Mouse (Mus musculus) embryo, embryonic 10.5 days (tissue): ENCODE data around the gene Shc3.

ENCODE experiments used
- DNase-seq: peaks from one replicate; pipeline ENCODE4 v3.0.0-alpha.2; 2015; ENCODE audit warnings: low spot score

Shc3 gene

DNA sequence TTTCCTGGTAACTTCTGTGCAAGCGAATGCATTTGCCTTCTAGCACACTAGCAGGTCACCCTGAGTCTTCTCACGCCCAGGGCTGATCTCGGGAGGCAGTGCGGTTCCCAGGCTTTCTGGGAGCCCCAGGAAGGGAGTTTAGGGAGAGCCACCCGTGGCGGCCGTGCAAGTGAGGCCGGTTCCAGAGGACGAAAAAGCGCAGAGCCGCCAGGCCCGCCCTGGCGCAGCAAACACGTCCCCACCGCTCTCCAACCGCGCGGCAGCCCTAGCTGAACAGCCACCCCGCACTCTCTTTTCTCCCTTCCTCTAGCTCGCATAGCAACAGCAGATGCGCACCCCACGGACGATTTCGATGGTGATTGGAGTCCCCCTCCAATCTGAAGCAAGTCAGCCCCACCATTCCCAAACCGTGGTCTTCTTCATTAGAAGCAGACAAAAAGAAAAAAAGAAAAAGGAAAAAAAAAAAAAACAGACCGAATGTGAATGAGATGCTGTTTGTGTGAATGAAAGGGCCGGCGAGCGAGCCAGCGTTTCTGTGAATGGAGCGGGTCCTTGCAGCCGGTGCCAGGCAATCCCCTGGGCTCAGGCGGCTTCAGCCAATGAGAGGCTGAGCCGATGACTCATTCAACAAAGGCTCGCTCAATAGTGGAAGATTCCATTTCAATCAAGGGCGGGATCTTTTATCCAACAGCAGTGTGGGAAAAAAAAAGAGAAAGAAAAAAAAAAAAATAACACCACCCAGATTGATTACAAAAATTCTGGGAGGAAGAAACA is at the start of gene Shc3:
Gene Shc3 (minus strand): TSS at position 509 of the 774 bp plus-strand sequence.
- peak; percentile 94 for DNase-seq

GRCm38 (mm10) chr13:51618602-51619001 is 49.4 kb upstream of the Shc3 start:
- DNase-seq: no peak

- peak; percentile 92 for DNase-seq
Observed at GRCm38 (mm10) chr13:51617861-51618260, 48.6 kb upstream of the Shc3 start.

DNA sequence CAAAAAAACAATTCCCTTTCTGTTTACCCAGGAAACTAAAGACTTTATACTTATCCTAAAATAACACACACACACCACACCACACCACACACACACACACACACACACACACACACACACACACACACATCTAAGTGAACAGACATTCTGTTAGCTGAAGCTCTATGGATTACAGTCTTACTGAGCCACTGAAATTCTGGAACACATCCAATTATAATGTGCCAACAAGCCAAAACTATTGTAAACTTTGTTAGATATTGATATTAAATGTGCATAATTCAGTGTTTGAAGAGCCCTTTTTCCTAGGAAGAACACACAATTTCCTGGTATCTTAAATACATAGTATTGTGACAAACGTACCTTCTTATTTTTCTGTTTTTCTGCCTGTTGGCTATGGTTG is 48.1 kb upstream of the Shc3 start:
- no peak for DNase-seq

DNA sequence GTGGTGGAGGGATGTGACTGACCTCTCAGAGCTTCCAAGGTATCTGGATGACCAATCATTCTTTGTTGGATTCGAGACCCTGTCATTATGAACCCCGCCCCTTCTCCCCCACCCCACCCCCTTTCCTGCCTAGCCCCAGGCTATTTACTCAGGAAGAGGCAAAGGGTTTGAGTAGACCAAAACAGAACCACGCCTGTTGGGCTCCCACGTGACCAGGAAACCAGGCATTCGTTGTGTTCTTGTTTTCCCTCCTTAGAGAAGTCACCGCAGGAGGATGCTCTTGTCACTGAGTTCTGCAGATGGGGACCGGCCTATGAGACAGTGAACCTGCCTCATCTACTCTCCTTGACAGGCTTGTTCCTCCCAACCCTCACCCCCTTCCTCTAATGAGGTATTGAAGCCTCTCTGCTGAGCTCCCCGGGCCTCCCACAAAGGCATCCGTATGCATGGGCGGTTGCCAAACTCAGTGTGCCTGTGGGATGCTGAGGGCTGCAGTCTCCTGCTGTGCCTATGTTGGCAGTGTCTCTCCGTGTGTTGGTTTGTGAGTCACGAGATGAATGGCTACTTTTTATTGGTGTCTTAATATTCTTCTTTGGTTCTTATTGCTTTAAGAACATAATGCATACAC is 47.3 kb upstream of the Shc3 start:
- peak; percentile 18 for DNase-seq

DNA sequence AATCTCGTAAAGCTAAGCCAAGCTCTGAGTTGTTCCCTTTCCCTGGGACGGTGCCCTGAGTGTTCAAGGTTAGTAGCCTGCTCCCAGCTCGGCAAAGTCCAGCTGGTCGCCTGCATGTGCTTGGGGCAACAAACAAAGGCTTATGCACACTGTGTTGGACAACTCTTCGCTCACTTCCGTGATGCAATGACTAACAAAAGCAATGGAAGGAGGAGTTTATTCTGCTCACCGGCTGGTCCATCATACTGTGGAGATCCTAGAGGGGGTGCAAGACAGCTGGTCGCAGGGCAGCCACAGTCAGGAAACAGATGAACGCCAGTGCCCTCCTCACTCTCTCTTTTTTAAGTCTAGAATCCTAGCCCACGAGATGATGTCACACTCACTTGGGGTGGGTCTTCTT is 46.6 kb upstream of the Shc3 start:
- DNase-seq: no peak

DNA sequence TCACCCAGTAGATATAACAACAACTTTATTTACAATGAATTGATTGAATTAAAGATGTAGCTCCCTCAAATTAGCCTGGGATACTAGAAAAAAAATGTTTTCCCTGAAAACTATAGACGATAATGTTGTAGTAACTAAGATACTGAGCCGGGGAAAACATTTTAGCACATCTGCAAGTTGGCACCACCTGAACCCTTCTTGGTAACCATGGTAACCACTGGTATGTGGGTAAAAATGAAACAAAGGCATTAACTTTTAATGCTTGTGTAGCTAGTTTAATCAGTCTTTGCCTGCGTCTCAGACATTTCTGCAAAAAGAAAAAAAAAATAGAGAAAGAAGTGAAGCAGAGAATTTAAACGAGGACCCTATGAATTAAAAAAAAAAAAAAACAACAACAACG is 42.3 kb upstream of the Shc3 start:
- peak; percentile 19 for DNase-seq

DNA sequence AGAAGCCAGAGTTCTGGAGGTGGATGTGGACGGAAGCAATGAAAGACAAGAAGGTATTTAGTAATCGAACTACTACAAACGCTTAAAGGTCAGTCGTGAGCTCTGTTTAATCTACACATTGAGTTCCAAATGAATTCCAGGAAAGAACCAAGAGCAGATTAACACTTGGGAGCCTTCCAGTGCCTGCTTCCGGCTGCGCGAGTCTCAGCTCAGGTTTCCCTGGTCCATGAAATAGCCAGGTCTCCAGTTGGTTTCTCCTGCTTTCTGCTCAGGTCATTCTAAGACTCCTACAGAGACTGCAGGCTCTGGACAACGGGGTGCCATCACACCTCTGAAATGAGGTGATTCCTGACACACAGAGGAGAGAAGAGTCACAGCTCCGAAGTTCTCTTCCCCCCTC is 41.8 kb upstream of the Shc3 start:
- DNase-seq: peak; percentile 21

GRCm38 (mm10) chr13:51609231-51609630 is 40.0 kb upstream of the Shc3 start:
- no peak for DNase-seq

DNA sequence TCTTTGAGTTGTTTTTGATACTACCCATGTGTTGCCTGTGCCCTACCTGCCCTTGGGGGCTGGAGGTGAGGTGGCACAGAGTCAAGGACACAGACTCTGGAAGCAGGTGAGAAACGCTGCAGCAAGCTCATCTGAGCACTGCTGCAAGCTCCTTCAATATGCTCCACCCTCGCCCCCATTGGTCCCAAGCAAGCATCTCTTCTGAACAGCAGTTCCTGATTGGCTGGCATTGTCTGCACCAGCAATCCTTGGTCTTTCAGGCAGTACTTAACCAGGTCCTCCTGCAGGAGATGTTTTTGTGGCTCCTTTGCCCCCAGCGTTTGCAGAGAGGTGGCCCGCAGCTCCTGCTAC is 34.6 kb upstream of the Shc3 start:
- peak; percentile 12 for DNase-seq

DNA sequence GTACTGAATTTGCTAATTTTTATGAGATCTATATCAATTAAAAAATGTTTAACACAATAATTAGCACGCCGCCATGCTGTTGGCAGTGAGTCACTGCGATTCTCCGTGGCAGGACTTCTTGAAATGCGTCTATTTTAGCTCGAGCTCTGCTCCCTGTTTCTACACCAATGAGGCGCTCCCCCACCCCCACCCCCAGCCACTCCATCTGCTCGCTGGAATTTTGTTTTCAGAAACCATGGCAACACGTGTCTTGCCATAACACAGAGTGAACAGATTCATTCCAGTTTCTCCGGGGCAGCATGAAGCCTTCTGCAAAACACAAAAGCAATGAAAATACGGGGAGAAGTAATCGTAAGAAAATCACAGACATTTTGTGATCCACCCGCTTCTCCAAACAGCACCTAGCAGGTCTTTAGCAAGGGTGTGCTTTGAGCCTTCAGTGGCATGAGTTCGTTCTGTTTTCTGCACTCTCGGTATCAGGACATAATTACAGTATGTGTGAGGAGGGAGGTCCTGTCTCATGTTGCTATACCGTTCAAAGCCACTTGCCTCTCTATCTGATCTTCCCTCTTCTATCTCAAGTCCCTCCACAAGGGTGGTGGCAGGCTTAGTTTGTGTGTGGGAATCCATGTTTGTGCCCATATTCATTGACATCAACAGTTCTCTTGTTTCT is 34.1 kb upstream of the Shc3 start:
- DNase-seq: peak; percentile 82

- DNase-seq: peak; percentile 9
Observed at GRCm38 (mm10) chr13:51602764-51603163, 33.5 kb upstream of the Shc3 start.

DNA sequence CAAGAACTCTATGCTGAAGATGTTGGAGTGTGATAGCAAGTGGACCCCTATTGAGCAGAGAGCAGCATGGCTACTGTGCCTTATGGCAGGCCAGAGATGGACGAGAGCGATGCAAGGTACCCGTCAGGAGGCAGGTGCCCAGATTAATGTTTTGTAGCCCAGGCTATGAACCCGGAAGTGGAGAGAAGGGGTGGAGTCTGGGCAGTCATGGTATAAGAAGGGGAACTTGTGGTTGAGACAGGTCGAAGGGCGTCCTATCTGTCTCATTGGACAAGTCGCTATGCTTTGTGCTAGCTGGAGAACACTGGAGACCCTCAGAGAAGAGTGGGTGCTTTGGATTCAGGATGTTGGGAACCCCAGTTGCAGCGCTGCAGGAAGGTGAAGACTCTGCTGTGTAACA is 30.9 kb upstream of the Shc3 start:
- DNase-seq: no peak

DNA sequence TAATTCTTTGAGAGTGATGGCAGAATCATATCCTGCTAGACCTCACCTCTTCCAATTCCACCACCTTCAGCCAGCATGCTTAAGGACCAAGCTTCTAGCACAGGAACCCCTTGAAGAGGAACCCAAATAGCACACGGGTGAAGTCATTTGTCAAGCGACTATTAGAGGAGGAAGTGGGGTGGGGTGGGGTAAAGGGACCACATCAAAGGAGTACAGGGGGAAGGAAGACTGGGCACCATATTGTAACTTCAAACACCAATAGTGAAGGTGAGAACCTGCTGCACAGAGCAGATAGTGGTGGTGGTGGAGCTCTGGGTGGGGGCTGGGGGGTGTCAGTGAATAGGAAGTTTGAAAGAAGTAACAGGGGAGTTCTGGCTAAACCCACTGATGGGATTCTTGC is 28.8 kb upstream of the Shc3 start:
- no peak for DNase-seq

- DNase-seq: no peak
Observed at GRCm38 (mm10) chr13:51595404-51595803, 26.2 kb upstream of the Shc3 start.

GRCm38 (mm10) chr13:51594656-51595311 is 25.6 kb upstream of the Shc3 start:
- DNase-seq: peak; percentile 65

- DNase-seq: no peak
Observed at GRCm38 (mm10) chr13:51588005-51588404, 18.8 kb upstream of the Shc3 start.

GRCm38 (mm10) chr13:51582204-51582603 is 13.0 kb upstream of the Shc3 start:
- DNase-seq: no peak

DNA sequence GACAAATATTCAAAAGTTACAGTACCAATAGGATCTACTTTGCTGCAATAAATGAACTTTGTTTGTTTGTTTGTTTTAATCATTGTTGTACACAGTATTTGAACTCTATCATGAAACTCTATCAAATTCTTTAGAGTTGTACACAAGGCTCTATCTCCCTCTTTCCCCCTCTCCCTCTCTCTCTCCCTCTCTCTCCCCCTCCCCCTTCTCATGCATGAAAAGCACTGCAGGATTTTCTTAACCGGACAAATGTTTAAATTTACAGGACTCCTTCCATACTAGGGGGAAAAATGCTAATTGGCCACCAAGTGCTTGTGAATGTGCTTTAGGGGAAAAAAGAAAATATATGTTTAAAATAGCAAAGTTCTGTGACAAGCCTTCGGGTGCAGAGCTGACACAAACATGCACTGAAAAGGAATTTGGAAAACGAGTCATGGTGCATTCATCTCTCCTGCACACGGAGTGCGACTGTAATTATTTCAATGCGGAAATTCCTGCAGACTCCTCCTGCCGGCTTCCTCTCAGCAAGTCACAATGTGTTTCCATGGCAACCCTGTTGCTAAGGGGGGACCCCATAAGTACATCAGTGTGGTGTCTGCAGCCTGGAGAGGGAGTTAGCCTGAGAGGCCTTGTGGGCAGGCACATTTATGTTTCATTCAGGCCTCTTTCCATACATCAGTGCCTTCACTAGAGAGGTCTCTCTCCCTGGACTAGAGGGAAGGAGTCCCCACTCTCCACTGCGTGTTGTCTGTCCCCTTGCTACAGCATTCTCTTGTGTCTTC is 11.2 kb upstream of the Shc3 start:
- peak; percentile 91 for DNase-seq

DNA sequence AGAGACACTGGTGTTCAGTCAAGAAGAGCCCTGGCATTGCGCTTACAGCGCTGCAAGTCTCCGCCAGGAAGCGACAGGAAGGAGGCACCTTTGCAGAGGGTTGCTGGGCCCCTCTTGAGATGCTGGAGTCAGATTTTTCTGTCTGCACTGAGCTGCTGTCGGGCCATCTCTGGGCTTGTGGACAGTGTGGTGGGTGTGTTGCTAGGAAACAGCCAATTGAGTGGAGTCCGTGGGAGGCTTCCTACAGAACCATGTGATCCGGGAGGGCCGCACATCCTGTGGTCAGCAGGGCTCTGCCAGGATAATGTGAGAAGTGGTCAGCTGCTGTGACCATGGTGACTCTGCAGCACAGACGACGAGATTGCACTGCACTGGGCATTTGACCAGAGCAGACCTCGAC is 4.6 kb upstream of the Shc3 start:
- DNase-seq: peak; percentile 65

- DNase-seq: peak; percentile 47
Observed at GRCm38 (mm10) chr13:51570111-51570510, 892 bp upstream of the Shc3 start.

DNA sequence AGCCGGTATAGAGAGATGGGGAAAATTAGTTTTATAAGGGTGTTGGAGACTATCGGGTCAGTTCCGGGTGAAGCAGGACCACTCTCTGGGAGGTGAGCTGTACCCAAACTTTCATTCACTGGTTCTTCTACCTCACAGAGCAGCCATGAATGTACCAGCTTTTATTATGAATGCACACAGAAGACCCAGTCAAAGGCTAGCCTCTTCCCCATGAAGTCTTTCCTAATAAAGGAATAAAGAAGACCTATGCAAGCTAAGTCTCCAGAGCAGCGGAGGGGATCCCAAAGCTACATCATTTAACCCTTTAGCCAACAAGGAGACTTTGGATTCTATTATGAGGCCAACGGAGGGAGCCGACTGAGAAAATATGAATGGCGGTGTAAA is 458 bp upstream of the Shc3 start:
- no peak for DNase-seq
